Comparison of ENCODE assay signal across 15 mouse cellular contexts in the genomic region with DNA sequence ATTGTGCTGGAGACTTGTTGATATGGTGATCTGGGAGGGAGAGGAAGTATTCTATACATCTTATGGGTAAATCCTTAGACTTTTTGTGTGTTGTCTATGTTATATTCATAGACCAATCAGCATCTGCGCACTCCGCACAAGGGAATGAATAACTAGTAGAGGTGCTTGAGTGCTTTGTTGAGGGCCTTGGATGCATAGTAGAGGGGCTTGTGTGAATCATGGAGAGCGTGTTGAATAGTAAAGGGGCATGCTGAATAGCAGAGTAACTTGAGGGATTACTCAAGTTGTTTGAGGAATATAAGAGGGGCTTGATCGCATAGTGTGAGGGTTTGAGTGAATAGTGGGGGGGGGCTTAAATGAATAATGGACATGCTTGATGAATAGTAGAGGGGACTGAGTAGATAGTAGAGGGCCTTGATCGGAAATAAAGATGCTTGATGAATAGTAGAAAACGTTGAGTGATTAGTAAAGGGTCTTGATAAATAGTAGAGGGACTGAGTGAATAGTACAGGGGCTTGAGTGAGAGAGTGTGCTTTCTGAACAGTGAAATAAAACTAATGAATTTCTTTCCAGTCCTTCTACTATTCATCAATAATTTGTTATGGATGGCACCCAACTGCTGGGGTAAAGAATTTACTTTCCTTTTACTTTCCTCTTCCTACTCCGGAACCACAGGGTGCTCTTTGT.
"Had no signal": no experiment of that assay in that cellular context is flagged by ENCODE, and none has a peak within 500 bp of the region (broad histone marks: within the 10 kb centered on the region; RNA-seq: fewer than 3 reads in every experiment).

No protein-coding gene starts in this region.

- H3K9ac ChIP-seq: limb, embryonic 15.5 days; liver, embryonic 12.5 days; lung, embryonic 14.5 days; midbrain, embryonic 15.5 days had no signal

- H3K4me3 ChIP-seq: limb, embryonic 15.5 days; liver, embryonic 12.5 days; midbrain, embryonic 15.5 days had no signal

- H3K4me2 ChIP-seq: limb, embryonic 15.5 days; liver, embryonic 12.5 days; lung, embryonic 14.5 days; midbrain, embryonic 15.5 days had no signal

- H3K36me3 ChIP-seq: limb, embryonic 15.5 days; liver, embryonic 12.5 days; midbrain, embryonic 15.5 days had no signal

- H3K4me1 ChIP-seq: limb, embryonic 15.5 days; liver, embryonic 12.5 days; midbrain, embryonic 15.5 days had no signal

- DNase-seq: kidney, adult 8-10 months; kidney, postnatal 25 days; layer of hippocampus, adult 9-11 months; layer of hippocampus, postnatal 36 days; lung, embryonic 14.5 days; lung, postnatal 10 days; lung, postnatal 4 days; retina, postnatal 1 day; right cerebral cortex, postnatal 4 days; spleen, adult 18-20 months; thymus, adult 18-20 months; thymus, postnatal 14 days had no signal

- ATAC-seq: liver, embryonic 12.5 days; midbrain, embryonic 15.5 days had no signal

- H3K9me3 ChIP-seq: limb, embryonic 15.5 days; liver, embryonic 12.5 days; midbrain, embryonic 15.5 days had no signal

- H3K27ac ChIP-seq: limb, embryonic 15.5 days; liver, embryonic 12.5 days; midbrain, embryonic 15.5 days had no signal

- H3K27me3 ChIP-seq: limb, embryonic 15.5 days; liver, embryonic 12.5 days; midbrain, embryonic 15.5 days had no signal
